Mouse (Mus musculus) limb, embryonic 12.5 days (tissue): ENCODE results near the gene Cep78. TPM values are rescaled to one million over a fixed set of nuclear protein-coding genes. Genes with fewer than 3 reads are reported as not detected.
"Not testable (repeated sequence)": the region's sequence is repeated elsewhere in the genome, so short reads cannot be mapped to it uniquely, and the experiment has no call there.

Source experiments
- ATAC-seq: fragments of 200-750 bp; cut with Nextera tagmentation; 2 replicates; pipeline ENCODE4 v1.8.0; 2017; ENCODE audit warnings: low read depth, moderate TSS enrichment; ENCODE audit not compliant: insufficient number of reproducible peaks, insufficient read depth, low FRiP score, low TSS enrichment
- H3K27ac ChIP-seq: fragments of 300-500 bp; sonication (generic); 2 replicates; pipeline ENCODE4 v1.5.1; 2016; ENCODE audit warnings: mild to moderate bottlenecking, moderate library complexity
- H3K27me3 ChIP-seq: fragments of 300-500 bp; sonication (generic); 2 replicates; pipeline ENCODE4 v1.6.1; 2016; ENCODE audit warnings: mild to moderate bottlenecking, moderate library complexity
- H3K36me3 ChIP-seq: fragments of 300-500 bp; sonication (generic); 2 replicates; pipeline ENCODE4 v1.6.1; 2016; ENCODE audit warnings: mild to moderate bottlenecking, moderate library complexity
- H3K4me1 ChIP-seq: fragments of 300-500 bp; sonication (generic); replicated peaks from 2 replicates; pipeline ENCODE4 v1.6.1; 2016
- H3K4me2 ChIP-seq: fragments of 300-500 bp; sonication (generic); 2 replicates; pipeline ENCODE4 v1.6.1; 2016; ENCODE audit warnings: mild to moderate bottlenecking, moderate library complexity
- H3K4me3 ChIP-seq: fragments of 300-500 bp; sonication (generic); replicated peaks from 2 replicates; pipeline ENCODE4 v1.5.1; 2016; ENCODE audit warnings: mild to moderate bottlenecking
- H3K9ac ChIP-seq: fragments of 300-500 bp; sonication (generic); replicated peaks from 2 replicates; pipeline ENCODE4 v1.6.1; 2016; ENCODE audit warnings: mild to moderate bottlenecking, moderate library complexity
- H3K9me3 ChIP-seq: fragments of 300-500 bp; sonication (generic); 2 replicates; pipeline ENCODE4 v1.6.1; 2016; ENCODE audit warnings: mild to moderate bottlenecking, moderate library complexity
- WGBS: fragments of 180-500 bp; shearing (Covaris S2); methylation state at CpG from one replicate; pipeline ENCODE4 v1.1.7; 2016; 5-methylcytosine and 5-hydroxymethylcytosine counted together
- polyA plus RNA-seq: library from polyadenylated mRNA; unstranded; fragments of >200 nt; fragmentation: Nextera tagmentation; extraction: Ambion mirVana; gene quantifications from 2 replicates; pipeline ENCODE4 v1.2.1, GENCODE M21; 2016

Cep78 gene
- 53.7 and 54.9 TPM in 2 replicates for polyA plus RNA-seq

DNA sequence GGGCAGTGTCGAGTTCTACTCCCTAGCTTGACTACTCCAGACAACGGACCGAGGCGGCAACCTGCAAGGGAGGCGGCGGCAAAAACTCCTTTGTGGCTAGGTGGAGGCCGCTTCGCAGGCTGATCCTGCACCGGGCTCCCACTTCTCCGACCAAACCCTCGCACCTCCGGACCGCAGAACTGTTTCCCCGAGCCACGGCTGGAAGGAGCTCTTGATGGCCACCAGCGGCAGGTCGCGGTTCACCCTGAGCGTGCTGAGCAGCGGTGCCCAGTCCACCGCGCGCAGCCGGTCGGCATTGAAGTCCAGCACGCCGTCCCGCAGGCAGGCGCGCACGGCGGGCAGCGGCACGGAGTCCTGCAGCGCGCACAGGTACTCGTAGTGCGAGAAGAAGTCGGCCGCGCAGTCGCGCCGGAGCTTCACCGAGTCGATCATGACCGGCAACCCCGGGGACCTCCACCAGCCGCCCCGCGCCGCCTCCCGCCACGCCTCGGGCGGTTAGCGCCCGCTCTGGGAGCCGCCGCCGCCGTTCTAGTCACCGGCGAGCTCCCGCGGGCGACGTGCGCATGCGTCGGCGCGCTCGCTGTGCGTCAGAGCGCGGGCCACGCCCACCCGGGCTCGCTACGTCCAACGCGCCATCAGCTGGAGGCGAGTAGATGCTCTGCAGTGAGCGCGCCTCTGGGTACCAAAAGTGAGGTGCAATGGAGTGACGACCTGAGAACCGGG lies at the start of gene Cep78:
TSS of gene Cep78 (minus strand) at position 541 of the 723 bp plus-strand sequence.
- Histone ChIP-seq H3K4me1 (peaks cover 17% of the 10 kb centered on the region), H3K4me3 (peak within 1 kb of the TSS; percentile 77), H3K27ac (peak within 1 kb of the TSS; percentile 92), H3K36me3 (peaks cover 21% of the 10 kb centered on the region), H3K4me2 (peak within 1 kb of the TSS; percentile 67), H3K9ac (peak within 1 kb of the TSS; percentile 89), H3K27me3 (no peaks in the 10 kb centered on the region), H3K9me3 (no peaks in the 10 kb centered on the region)
- WGBS = under 1% methylated on average over 86 of the region's 88 CpGs
- peak; percentile 83 for ATAC-seq

DNA sequence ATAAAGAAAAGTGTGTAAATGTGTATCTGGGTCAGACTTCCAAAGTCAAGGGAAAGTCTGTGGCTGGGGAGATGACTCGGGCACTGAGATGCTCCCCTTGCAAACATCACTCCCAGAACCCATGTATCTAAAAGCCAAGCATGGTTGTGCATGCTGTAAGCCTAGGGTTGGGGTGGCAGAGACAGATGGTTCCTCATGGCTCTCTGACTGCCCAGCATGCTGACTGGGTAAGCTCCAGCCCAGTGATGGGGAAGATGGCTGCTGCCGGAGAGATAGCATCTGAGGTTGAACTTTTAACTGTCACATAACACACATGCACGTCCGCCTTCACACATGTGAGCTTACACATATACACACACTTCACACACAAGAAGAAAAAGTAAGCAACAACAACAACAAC lies 46.5 kb upstream of the Cep78 start:
- H3K4me3 ChIP-seq = no peak overlapping the region
- H3K27ac ChIP-seq = no peak overlapping the region
- H3K4me2 ChIP-seq = no peak overlapping the region
- no peak for ATAC-seq
- no peaks in the 10 kb centered on the region; the same call in 1 of the 2 replicates for H3K4me1 ChIP-seq
- H3K27me3 ChIP-seq = no peaks in the 10 kb centered on the region
- H3K9ac ChIP-seq = no peak overlapping the region
- H3K36me3 ChIP-seq = no peaks in the 10 kb centered on the region
- H3K9me3 ChIP-seq = 0 out of 2 replicates have a peak, but pooled peaks cover 5% of the 10 kb centered on the region
- WGBS = 89% methylated on average over 4 of the region's 4 CpGs

DNA sequence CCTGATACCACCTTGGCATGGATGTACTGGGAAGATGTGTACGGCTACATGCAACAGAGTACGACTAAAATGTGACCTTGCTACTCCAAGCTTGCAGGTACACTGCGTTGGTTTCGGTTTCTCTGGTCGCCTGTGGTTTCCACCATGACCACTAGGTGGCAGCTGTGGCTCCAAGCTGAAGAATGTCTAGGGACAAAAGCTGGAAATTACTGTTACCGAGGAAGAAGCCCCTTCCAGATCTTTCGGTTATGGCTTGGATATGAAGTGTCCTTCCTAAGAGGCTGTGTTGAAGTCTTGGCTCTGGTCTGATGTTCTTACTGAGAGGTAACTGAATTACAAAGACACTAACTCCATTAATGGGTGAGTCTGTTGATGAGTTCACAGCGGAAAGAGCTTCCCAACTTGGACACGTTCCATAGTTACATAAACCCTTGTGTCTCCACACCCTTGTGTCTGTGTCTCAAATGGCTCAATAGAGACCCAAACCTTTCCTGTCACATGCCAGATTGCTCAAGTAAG lies 44.5 kb upstream of the Cep78 start:
- H3K4me1 ChIP-seq, H3K36me3 ChIP-seq, H3K9ac ChIP-seq, H3K27me3 ChIP-seq, H3K9me3 ChIP-seq, H3K27ac ChIP-seq: not testable (repeated sequence)
- peak overlapping the region; percentile 18 for H3K4me3 ChIP-seq
- ATAC-seq = 0 out of 2 replicates have a peak, but pooled peaks have one; percentile 68
- WGBS = 32% methylated on average over 7 of the region's 9 CpGs
- H3K4me2 ChIP-seq = peak overlapping the region; percentile 42

DNA sequence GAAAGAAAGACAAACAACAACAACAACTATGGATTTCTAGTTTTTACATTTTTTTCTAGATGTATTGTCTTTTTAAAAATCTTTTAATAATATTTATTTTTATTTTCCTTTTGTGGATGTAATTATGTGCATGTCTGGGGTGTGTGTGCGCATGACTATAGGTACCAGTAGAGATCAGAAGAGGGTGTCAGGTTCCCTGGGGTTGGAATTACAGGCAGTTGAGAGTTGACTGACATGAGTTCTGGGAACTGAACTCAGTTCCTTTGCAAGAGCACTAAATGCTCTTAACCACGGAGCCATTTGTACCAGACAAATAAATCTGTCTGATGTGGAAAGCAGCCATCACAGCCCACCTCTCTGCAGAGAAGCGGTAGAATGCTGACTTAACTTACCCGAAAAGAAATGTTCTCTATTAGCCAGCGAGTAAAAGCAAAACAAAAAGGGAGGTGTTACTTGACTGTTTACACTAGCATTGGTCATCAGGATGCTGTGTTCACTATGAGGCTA lies 44.0 kb upstream of the Cep78 start:
- Histone ChIP-seq H3K4me1 (no peaks in the 10 kb centered on the region; the same call in 1 of the 2 replicates), H3K9ac (no peak overlapping the region), H3K9me3 (0 out of 2 replicates have a peak, but pooled peaks cover 5% of the 10 kb centered on the region), H3K36me3 (no peaks in the 10 kb centered on the region), H3K27me3 (no peaks in the 10 kb centered on the region), H3K4me2 (peak overlapping the region; percentile 42), H3K4me3 (peak overlapping the region; percentile 18), H3K27ac (no peak overlapping the region)
- ATAC-seq = no peak
- WGBS = 53% methylated on average over 5 of the region's 5 CpGs

DNA sequence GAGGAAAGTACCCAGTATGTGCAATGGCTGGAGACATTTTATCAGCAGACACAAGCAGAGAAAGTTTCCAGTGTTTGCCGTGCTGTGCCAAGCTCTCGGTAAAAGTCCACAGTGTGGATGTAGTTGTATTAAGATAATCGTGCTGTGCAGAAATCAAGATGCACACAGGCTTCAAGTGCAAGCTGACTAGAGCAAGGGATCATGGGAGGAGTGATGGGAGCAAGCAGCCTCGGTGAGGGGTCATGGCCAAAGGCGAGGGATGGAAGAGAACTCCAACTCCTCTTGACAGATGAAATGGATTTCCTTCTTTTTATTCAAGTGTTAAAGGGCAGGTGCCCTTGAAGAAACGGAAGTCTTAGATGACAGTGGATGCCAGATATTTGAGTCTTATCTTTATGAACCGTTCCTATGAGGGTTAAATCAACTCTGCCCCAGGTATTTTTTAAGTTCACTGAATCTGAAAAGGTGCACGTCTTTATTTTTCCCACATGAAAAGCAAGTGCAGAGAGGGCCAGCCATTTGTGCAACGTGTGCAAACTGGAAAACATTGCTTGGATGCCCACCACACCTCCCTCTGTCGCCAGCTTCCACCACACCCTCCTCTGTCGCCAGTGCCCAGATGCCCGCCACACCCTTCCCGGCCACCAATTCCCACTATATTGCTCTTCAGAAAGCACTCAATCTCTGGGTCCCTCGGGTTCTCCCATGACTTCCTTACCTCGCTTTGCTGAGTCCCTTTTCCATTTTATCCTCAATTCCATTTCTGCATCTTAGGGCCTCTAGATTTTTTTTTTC lies 43.3 kb upstream of the Cep78 start:
- Histone ChIP-seq H3K4me2 (no peak overlapping the region), H3K27ac (no peak overlapping the region), H3K4me3 (no peak overlapping the region), H3K4me1 (no peaks in the 10 kb centered on the region; the same call in 1 of the 2 replicates), H3K36me3 (no peaks in the 10 kb centered on the region), H3K9ac (no peak overlapping the region), H3K27me3 (no peaks in the 10 kb centered on the region), H3K9me3 (0 out of 2 replicates have a peak, but pooled peaks cover 5% of the 10 kb centered on the region)
- ATAC-seq = no peak
- 80% methylated on average over 15 of the region's 15 CpGs for WGBS

DNA sequence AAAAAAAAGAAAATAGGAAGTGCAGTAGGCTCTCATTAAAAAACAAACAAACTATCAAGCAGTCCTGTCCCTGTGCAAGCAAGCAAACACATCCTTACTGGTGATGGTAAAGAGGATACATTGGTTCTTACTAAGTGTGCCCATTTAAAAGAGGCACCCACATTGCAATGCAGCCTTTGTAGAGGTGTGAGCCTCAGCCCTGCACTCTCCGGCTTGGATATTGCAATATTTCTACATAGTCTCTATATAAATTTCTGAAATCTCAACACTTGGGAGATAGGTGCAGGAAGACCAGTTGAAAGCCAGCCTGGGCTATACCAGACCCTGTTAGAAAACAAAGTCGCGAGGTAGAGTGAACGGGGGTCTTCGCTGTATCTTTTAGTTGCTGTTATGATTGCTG lies 41.5 kb upstream of the Cep78 start:
- Histone ChIP-seq H3K9me3 (0 out of 2 replicates have a peak, but pooled peaks cover 5% of the 10 kb centered on the region), H3K36me3 (no peaks in the 10 kb centered on the region), H3K9ac (no peak overlapping the region), H3K4me1 (peaks cover 5% of the 10 kb centered on the region; the same call in 1 of the 2 replicates), H3K27me3 (no peaks in the 10 kb centered on the region), H3K27ac (no peak overlapping the region), H3K4me3 (no peak overlapping the region), H3K4me2 (no peak overlapping the region)
- no peak for ATAC-seq
- WGBS = 93% methylated on average over 5 of the region's 5 CpGs

DNA sequence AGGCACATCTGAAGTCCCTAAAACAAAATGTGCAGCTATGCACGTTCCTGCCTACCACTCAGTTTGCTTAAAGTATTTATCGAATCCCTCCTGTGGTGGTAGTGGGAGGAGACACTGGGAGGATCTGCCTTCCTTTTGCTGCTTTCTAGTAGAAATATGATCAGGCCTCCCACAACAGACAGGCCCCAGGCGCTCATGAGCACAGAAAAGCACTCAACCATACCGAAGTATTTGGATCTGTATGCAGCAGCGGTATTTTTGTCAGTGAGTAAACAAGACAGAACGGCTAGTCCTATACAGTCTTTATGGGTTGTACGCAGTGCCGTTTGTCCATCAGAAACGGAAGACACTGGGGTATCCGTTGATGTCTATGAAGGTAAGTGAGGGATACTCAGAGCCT lies 37.4 kb upstream of the Cep78 start:
- H3K36me3 ChIP-seq = no peaks in the 10 kb centered on the region
- no peak overlapping the region for H3K4me2 ChIP-seq
- H3K27me3 ChIP-seq = no peaks in the 10 kb centered on the region
- H3K4me3 ChIP-seq = no peak overlapping the region
- H3K4me1 ChIP-seq = 0 out of 2 replicates have a peak, but pooled peaks cover 5% of the 10 kb centered on the region
- no peak for ATAC-seq
- no peak overlapping the region for H3K27ac ChIP-seq
- no peak overlapping the region for H3K9ac ChIP-seq
- WGBS = 68% methylated on average over 10 of the region's 10 CpGs
- 0 out of 2 replicates have a peak, but pooled peaks cover 8% of the 10 kb centered on the region for H3K9me3 ChIP-seq

DNA sequence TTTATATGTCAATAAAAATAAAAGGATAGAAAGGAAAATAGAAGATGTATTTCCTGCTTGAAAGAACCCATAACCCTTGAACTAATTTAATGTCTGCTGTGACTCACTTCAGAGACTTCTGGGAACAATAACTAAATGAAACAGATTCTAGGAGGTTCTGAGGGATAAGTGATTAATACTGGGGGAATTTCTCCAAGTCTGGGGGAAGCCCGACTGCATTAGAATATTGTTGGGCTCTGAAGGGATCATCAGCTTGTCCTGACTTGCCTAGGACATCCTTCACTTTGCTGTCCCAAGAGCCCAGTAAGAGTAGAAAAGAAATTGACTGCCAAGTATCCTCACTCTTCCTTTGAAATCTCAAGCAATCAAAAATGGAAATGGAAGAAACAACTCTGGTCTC lies 31.4 kb upstream of the Cep78 start:
- Histone ChIP-seq H3K36me3 (no peaks in the 10 kb centered on the region), H3K4me1 (no peaks in the 10 kb centered on the region), H3K27ac (no peak overlapping the region), H3K4me2 (no peak overlapping the region), H3K9me3 (0 out of 2 replicates have a peak, but pooled peaks cover 5% of the 10 kb centered on the region), H3K4me3 (no peak overlapping the region), H3K27me3 (no peaks in the 10 kb centered on the region), H3K9ac (no peak overlapping the region)
- 58% methylated on average over 1 of the region's 1 CpGs for WGBS
- ATAC-seq = no peak

DNA sequence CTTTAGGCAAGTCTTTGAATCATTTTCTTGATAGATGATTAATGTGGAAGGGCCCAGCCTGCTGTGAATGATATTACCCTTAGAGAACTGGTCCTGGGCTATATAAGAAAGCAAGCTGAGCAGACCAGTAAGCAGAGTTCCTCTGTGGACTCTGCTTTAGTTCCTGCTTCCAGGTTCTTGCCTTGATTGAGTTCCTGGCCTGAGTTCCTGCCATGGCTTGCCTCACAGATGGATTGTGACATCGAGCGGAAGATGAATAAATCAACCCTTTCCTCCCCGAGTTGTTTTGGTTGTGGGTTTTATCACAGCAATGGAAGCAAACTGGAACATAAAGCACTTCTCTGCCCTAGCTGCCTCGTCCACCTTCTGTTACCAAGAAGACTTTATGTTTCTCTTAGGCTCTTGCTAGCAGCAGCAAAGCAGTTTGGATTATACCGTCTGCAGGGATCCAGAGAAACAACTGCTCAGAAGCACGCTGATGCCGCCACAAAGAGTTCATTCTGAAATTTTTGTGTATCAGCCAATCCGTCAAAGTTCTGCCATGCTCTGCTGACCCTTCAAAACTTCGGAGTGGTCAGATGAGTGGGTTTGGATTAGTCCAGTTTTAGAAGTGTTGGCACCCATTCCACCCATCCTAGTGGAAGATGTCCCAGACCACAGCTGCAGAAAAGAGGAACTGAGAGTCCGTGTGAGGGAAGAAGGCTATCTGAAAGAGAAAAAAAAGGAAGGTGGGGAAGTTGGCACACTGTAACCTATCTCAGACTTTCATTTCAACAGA lies 30.6 kb upstream of the Cep78 start:
- Histone ChIP-seq H3K9ac (no peak overlapping the region), H3K4me1 (no peaks in the 10 kb centered on the region), H3K4me2 (no peak overlapping the region), H3K9me3 (0 out of 2 replicates have a peak, but pooled peaks cover 5% of the 10 kb centered on the region), H3K27ac (no peak overlapping the region), H3K4me3 (no peak overlapping the region), H3K27me3 (no peaks in the 10 kb centered on the region), H3K36me3 (no peaks in the 10 kb centered on the region)
- ATAC-seq = no peak
- WGBS = 82% methylated on average over 10 of the region's 10 CpGs

DNA sequence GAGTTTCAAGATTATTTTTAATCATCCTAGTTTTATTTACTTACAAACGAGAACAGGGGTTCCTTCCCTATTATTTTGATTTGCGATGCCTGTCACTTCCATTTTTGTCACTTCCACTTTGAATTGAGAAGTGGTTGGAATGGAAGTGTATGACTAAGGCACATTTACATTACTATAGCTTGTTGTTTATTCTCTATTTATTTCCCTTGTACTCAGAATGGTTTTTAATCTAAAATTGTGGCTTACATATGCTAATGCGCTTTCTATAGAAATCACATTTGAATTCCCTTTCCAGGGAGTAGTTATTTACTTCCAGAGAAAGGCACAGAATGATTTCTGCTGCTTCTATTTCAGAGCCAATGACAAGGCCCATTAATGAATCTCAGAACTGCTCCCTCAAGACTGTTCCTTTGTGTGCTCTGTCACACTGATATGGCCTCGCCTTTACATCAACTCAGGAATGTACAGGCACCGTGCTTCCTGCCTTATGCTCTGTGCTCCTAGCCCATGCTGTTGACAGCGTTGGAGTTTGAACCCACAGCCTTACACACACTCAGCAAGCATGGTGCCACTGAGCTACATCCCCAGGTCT lies 25.1 kb upstream of the Cep78 start:
- WGBS = 81% methylated on average over 6 of the region's 6 CpGs
- Histone ChIP-seq H3K9ac (no peak overlapping the region), H3K27ac (no peak overlapping the region), H3K9me3 (no peaks in the 10 kb centered on the region), H3K4me2 (no peak overlapping the region), H3K4me3 (no peak overlapping the region), H3K4me1 (no peaks in the 10 kb centered on the region), H3K36me3 (no peaks in the 10 kb centered on the region), H3K27me3 (no peaks in the 10 kb centered on the region)
- ATAC-seq = no peak
